Mouse (Mus musculus): ENCODE results near the gene Cenpv. TPM values are rescaled to one million over a fixed set of nuclear protein-coding genes. Genes with fewer than 3 reads are reported as not detected.

Cenpv gene
- total RNA-seq, 2 experiments from 2014 or later: 41.5 to 44.4 TPM

DNA sequence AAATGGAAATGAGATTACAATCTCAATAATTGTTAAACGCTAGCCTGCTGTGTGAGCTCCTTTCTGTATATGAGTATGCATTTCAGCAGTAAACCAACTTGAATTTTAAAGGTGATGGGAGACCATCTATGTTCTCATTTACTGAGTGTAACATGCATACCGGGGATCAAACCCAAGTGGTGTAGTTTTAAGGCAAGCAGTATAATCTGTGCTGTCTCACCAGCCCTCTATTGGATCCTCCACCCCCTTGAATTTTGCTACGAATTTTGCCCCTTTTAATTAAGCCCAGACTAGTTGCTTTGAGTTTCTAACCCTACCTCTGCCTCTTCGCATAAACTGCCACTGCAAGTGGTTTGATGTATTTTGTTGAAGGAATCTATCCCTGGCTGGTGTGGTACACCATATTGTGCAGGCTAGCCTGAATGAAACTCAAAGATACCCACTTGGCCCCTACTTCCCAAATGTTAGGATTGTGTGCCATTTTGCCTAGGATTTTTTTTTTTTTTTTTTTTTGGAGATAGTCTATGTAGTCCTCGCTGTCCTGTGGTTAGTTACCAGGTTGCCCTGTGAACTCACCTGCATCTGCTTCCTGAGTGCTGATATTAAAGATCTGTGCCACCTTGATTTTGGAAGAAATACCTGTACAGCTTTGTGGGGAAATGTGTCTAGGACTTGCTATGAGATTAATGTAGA lies 15.2 kb upstream of the Cenpv start:
- no peak for DNase-seq (ENCODE audit: low spot score in 2 of 2)

DNA sequence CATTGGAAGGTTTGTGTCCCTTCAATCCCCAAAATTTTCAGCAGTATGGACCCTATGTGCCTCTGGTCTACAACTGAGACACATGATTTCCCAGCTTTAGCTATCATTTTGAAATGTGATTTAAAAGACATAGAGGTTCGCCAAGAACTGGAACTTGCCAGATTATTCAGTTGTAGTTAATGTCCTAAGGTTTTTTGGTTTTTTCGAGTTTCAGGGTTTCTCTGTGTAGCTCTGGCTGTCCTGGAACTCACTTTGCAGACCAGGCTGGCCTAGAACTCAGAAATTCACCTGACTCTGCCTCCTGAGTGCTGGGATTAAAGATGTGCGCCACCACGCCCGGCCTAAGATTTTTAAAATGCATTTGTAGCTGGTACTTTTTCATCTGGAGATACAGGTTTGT lies 14.6 kb upstream of the Cenpv start:
- no peak for DNase-seq (ENCODE audit: low spot score in 2 of 2)

DNA sequence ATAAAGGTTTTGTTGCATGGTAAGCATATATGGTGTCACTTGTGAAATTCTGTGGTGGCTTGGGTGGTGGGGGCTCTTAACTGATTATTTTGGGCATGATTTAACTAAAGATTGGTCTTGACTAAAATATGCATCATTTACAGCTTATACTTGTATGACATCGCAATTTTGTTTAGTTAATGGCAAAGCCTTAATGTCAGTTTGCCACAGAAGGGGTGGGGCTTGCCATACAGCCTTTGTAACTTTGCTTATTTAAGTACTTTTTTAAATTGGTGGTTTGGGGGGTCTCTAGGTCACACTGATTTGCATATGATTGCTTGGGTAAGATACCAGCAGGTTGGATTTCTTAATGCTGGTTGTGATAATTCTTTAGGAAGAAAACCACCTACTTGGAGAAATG lies 14.1 kb upstream of the Cenpv start:
- no peak for DNase-seq (ENCODE audit: low spot score in 2 of 2)

DNA sequence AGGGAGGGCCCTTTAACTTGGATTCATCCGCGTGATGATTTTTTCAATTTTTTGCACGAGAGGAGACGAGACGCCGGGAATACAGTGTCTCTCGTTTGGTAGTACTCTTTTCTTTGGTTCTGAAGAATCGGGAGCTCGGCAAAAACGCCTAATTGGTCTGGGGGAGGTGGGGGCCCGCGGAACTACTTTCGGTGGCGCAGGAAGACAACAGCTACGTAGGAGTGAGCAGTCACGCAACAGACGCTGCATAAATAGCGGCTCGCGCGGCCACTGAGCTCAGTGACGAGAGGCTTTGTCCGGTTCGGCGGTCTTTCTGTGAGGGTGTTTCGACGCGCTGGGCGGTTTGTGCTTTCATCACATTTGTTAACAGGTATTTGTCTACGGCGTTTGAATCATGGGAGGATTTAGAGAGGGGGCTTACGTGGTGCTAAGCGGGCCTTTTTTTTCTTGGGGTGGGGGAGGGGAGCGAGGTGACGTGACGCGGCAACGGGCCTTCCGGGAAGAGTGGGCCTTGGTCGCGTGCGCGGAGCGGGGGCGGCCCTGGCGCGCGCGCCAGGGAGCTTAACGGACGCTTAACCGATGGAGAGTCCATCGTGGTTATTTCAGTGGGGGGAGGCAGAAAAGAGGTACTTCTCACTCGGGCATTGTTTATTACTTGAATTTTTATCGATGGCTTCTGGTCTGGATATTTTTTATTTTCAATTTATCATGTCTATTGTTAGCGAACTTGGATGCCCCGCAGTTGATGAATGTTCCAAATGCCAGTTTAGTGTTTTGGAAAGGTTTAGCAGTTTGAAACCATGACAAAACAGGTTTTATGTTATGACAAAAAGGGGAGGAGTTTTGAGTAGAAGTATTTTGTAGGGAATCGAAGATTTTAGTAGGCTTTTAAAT lies 12.4 kb upstream of the Cenpv start:
- peak; percentile 93 for DNase-seq (ENCODE audit: low spot score in 2 of 2)

DNA sequence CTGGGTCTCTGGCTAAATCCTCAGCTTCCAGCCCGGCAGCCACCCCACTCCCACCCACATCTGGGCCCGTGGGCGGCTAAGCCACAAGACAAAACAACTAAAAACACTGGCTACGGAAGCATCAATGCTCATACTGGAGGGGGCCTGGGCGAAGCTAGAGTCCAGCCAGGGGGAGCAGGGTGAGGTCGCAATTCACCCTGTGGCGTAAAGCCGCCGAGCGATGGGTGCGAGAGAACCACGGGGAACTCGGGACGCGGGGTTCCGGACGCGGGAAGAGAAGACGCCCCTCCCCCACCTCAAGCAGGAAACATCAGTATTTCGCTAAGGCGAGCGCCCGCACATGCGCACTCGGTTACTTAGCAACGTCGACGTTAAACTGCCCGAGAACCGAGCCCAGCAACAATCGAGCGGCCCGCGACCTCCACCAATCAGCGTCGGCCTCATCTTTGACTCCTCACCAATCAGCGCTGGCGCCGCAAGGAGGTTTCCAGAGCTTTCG lies 11.7 kb upstream of the Cenpv start, which contains the start of gene Ubb:
Ubb (plus strand) TSS at position 445 of the 499 bp plus-strand sequence.
- peak; percentile 99 for DNase-seq (ENCODE audit: low spot score in 2 of 2)

DNA sequence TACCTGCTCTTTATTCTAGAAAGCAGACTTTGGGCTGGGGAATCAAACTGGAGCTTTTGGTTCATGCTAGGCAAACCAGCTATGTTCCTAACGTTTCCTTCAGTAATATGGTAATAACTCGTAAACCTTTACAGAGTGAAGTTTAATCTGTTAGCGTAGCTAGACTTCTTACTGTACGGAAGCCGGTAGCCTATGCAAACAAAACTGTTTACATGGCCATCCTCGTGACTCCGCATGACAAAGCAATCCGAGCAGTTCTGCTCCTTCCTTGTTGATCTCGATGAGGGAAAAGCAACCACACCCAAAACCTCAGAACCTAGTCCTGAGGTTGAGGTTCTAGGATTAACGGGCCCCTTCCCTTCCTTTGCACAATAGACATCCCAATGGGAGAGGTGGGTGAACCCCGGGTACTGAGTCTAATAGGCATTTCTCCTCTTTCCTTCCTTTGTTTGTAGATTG lies 11.2 kb upstream of the Cenpv start:
- peak; percentile 41 to 44 for DNase-seq (ENCODE audit: low spot score in 2 of 2)

DNA sequence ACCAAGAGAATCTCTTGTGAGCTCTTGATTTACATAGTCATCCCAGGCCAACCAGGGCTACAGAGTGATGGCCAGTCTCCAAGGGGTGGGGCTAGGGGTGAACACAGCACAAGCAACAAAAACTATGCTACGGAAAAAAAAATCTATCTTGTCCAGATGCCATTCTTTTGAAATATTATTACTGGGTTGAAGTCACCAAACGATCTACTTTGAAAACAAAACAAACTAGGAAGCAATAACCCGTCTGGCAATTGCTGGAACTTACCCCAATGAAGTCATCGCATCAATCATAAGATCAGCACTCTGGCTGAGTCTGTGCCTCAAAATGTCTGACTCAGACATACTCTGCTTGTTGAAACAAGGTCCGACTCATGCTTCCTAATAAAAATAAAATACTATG lies 10.7 kb upstream of the Cenpv start:
- DNase-seq (ENCODE audit: low spot score in 2 of 2): peak; percentile 49 to 55

DNA sequence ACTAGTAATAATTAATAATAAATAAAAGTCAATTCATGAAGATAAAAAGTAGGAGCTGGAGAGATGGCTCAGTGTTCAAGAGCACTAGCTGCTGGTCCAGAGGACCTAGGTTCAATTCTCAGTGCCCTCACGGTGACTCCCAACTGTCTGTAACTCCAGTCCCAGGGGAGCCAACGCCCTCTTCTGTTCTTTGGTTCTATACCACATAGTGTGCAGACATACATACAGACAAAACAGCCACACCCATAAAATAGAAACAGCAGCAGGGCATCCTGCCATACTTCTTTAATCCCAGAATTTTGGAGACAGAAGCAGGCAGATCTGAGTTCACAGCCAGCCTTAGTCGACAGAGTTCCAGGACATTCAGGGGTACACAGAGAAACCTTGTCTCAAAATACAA lies 4.9 kb upstream of the Cenpv start:
- no peak for DNase-seq (ENCODE audit: low spot score in 2 of 2)

DNA sequence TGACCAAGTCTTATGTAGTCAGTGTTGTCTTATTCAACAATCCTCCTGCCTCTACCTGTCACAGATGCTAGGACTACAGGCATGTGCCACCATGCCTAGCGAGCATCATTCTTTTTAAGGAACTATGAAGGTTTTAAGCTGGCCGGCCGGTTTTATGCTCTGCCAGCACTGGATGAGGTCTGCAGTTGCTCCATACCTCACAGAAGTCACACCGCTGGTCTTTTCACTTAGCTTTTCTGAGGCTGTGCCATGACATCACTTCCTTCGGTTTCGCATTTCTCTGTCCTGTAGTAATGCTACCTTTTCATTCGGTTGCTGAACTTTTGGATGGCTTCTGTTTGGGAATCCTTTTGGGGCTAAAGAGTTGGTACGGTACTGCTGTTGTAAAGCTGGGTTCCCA lies 2.5 kb upstream of the Cenpv start:
- DNase-seq (ENCODE audit: low spot score in 2 of 2): no peak

DNA sequence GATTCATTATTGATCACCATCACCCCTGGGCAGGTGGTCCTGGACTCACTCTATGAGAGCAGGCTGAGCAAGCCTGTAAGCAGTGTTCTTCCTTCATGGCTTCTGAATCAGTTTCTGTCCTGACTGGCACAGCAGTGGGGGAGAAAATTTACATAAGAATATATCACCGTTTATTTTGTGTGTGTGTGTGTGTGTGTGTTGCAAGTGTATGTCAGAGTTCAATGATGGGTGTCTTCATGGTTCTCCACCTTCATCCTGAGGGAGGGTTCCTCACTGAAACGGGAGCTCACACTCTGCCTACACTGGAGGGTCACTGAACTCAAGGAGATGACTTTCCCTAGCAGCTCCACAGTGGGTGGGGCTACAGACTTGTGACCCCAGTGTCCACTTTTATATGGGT lies 1.9 kb upstream of the Cenpv start:
- DNase-seq (ENCODE audit: low spot score in 2 of 2): no peak

DNA sequence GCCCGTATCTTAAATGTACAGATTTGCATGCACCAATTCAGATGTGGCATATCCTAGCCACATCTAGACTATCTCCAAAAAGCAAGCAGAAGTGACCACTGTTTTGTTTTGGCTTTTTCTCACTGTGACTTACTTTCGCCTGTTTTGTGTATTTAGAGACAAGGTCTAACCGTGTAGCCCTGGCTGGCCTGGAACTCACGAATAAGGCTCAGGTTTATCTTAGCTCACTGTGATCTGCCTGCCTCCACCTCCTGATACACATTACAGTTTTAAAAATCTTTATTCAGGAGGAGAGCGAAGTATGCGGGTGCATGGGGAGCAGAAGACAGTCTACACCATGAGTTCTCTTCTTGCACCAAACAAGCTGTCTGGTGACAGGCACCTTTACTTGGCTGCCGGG lies 1.1 kb upstream of the Cenpv start:
- DNase-seq (ENCODE audit: low spot score in 2 of 2): no peak

DNA sequence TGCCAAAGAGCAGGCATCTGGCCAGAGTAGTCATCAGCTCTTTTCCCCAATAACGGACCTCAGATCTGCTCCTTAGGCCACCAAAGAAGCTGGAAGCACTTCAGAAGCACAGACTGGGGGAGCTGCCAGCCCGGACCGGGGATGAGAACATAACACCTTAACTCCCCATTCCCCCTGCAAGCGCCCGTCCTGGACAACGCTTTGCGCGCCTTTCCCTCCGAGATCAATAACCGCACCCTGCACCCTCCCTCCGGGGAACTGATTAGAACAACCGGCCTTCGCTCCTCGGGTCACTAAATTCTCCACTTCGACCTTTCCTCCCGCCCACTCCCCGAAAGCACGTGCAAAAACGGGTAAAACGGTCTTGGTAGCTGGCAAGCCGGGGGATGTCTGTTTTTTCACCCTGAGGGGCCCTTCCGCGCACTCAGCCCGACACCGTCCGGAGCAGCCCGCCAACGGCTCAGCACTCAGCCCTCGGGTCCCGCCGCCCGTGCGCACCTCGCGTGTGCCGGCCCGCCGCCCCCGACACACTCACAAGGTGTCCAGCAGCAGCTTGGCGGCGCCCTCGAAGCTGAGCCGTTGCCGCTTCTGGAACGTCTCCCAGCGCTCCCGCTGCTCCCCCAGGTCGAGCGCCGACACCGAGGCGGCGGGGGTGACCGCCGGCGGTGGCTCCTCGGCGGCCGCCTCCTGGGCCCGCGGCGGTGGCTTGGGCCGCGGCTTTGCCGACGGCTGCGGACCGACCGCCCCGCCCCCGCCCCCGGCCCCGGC lies 556 bp downstream of the Cenpv start:
- DNase-seq (ENCODE audit: low spot score in 2 of 2): peak; percentile 56 to 73

DNA sequence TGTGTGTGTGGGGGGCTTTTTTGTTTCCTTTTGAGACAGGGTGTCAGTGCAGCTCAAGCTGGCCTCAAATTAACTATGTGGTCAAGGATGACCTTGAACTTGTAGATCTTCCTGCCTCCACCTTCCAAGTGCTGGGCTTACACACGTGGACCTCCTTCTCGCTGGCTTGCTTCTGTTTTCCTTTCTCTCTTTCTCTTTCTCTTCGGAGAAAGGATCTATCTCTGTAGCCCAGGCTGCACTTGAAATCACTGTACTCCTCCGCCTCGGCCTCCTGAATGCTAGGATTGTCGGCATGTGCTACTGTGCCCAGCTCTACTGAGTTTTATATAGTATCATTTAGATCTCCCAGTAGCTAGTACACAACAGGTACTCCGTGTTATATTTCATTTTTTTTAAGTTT lies 1.5 kb downstream of the Cenpv start:
- peak in 1 of 2 experiments; percentile 18 for DNase-seq (ENCODE audit: low spot score in 2 of 2)

DNA sequence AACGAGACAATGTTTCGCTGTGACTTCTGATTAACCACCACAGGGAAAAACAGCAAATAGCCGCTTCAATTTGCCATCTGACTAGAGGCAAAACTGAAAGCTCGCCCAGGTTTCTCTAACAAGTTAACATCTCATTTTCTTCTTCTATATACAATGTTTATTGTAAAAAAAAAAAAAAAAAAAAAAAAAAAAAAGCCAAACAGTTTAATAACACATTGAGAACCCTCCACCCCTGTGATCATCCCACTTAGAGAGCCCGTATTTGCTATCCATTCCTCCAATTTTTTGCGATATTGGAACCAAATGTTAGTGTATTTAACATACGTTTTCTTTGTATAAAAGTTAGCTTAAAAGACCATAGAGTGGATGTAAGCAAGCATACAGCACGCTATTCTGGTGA lies 2.0 kb downstream of the Cenpv start:
- DNase-seq (ENCODE audit: low spot score in 2 of 2): no peak

DNA sequence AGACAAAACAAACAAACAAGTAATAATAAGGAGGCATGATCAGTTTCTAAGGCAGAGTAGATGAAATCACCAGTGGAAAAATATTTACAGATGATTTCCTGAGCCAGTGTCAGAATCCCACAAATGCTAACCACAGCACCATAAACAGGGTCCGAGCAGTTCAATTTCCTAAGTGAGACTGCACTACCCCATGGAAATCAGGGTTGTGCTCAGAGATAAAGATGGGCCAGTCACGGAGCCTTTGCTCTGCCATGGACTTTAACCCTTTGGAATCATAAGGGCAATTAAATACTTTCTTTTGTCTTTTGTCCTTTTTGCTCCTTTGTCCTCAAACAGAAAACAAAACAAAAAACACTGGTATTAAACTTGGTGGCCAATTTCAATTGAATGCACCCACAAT lies 16.8 kb downstream of the Cenpv start:
- no peak for DNase-seq (ENCODE audit: low spot score in 2 of 2)

DNA sequence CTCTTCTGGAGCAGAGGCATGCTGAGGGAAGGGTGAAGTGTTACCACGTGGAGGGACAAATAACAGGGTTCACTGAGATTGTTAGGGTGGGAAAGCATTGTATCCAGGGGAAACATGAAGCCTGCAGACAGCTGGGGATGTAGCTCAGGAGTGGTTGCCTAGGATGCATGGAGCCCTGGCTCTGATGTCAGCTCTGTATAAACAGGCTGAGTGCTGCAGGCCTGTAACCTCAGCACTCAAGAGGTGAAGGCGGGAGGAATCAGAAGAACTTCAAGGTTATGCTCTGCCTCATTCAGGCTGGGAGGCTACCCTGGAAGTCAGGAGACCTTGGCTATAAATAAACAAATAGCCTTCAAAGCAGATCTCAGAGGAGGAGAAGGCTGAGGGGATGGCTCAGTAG lies 20.1 kb downstream of the Cenpv start:
- peak; percentile 25 to 26 for DNase-seq (ENCODE audit: low spot score in 2 of 2)

DNA sequence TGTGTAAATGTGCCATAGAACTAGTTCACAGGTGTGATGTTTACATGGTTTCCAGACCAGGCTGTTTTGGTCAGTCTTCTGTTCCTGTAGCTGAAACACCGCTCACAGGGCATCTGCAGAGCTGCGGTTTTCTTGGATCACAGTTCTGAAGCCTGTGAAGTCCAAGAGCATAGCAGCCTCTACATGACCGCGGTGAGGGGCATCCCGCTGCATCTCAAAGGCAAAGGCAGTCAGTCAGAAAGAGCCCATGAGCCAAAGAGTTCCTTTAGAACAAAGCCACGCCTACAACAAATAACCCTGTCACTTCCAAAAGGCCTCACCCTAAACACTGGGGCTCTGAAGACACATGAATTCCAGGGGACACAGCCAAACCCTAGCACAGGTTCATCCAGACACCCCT lies 25.8 kb downstream of the Cenpv start:
- no peak for DNase-seq (ENCODE audit: low spot score in 2 of 2)

DNA sequence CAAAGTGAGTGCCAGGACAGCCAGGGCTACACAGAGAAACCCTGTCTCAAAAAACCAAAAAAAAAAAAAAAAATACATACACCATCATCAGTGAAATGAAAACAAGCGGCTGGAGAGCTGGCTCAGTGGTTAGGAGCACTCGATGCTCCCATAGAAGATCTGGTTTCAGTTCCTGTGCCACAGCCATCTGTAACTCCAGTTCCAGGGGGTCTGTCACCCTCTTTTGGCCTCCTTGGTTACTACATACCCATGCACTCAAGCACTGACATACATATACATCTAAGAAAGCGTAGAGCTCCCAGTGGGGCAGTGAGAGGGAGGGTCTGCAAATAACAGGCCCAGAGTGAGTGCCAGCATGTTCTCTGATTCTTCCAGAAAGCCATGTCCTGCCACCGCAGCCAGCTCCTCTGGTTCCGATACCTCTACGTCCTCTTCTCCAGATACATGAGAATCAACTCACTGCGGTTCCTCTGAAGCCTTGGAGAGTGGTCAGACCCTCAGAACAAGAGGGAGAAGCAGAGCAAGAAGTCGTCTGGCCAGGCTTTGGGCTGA lies 26.5 kb downstream of the Cenpv start:
- DNase-seq (ENCODE audit: low spot score in 2 of 2): no peak

DNA sequence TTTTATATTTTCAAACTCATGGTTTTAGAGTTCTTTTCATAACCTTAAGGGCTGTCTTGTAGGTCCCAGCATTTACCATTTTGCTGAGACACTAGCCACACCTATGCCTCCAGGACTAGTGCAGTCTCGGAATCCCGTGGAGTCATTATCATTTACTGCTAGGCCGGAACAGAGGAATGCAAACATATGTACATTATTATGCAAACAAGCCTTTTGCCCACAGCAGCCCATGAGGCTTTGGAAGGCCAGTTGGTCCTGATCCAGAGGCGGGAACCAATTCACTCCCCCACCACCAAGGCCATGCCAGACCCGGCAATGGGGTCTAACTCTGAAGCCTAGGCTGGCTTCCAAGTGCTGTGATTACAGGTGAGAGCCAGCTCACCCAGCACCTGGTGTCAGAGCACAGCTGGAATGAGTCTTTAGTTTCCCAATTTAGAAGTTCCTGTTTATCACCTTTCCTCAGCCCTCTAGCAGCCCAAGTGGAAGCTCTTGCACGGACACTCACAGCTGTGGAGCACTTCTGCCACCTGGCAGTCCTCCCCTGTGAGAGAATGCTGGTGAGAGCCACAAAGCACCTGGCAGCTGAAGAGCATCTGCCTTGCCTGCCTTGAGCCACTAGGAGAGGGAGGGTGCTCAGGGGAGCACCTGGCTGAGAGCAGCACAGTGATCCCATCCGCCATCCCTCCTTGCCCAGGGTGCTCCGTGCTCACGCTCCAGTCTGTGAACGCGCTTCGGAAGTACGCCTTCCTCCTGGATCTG lies 27.4 kb downstream of the Cenpv start:
- DNase-seq (ENCODE audit: low spot score in 2 of 2): no peak

DNA sequence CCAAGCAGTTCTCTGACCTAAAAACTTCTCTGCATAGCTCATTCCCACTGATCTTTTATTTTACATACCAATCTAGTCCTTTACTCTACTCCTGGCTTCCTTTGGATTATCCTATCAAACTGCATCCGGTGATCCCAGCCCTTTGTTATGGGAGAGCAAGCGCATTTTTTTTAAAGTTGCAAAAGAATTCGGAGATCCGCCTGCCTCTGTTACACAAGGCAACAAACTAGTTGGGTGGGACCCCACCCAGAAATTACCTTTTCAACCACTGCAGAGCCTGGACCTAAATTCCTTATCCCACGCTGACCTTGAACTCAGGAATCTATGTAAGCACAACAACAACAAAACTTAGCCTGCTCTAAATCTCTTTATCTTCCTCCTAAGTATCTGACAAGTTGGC lies 28.1 kb downstream of the Cenpv start:
- DNase-seq (ENCODE audit: low spot score in 2 of 2): no peak
